Mouse (Mus musculus): Measurements from ENCODE around the gene Thg1l.

Thg1l gene

GRCm38 (mm10) chr11:45927456-45927855 is 27.8 kb downstream of the Thg1l start:
- no peak for DNase-seq (ENCODE audit: low read depth, low spot score)

- peak; percentile 87 for DNase-seq (ENCODE audit: low read depth, low spot score)
Measured at GRCm38 (mm10) chr11:45926640-45927082, 28.6 kb downstream of the Thg1l start.

- DNase-seq (ENCODE audit: low read depth, low spot score): no peak
Measured at GRCm38 (mm10) chr11:45925436-45925835, 29.9 kb downstream of the Thg1l start.

GRCm38 (mm10) chr11:45921480-45921898 is 33.8 kb downstream of the Thg1l start:
- no peak for DNase-seq (ENCODE audit: low read depth, low spot score)

- no peak for DNase-seq (ENCODE audit: low read depth, low spot score)
Measured at GRCm38 (mm10) chr11:45921026-45921425, 34.3 kb downstream of the Thg1l start.

GRCm38 (mm10) chr11:45918836-45919235 is 36.5 kb downstream of the Thg1l start:
- DNase-seq (ENCODE audit: low read depth, low spot score): no peak

GRCm38 (mm10) chr11:45918018-45918417 is 37.3 kb downstream of the Thg1l start:
- DNase-seq (ENCODE audit: low read depth, low spot score): no peak

GRCm38 (mm10) chr11:45916196-45916595 is 39.1 kb downstream of the Thg1l start:
- DNase-seq (ENCODE audit: low read depth, low spot score): no peak

- no peak for DNase-seq (ENCODE audit: low read depth, low spot score)
Measured at GRCm38 (mm10) chr11:45910701-45911100, 44.6 kb downstream of the Thg1l start.

GRCm38 (mm10) chr11:45908894-45909293 is 46.4 kb downstream of the Thg1l start:
- no peak for DNase-seq (ENCODE audit: low read depth, low spot score)

GRCm38 (mm10) chr11:45908070-45908469 is 47.2 kb downstream of the Thg1l start:
- DNase-seq (ENCODE audit: low read depth, low spot score): no peak

GRCm38 (mm10) chr11:45907301-45907700 is 48.0 kb downstream of the Thg1l start:
- no peak for DNase-seq (ENCODE audit: low read depth, low spot score)

- no peak for DNase-seq (ENCODE audit: low read depth, low spot score)
Measured at GRCm38 (mm10) chr11:45906109-45906786, 49.0 kb downstream of the Thg1l start.

GRCm38 (mm10) chr11:45900233-45901015 is 54.9 kb downstream of the Thg1l start:
- DNase-seq (ENCODE audit: low read depth, low spot score): no peak

GRCm38 (mm10) chr11:45897392-45897791 is 57.9 kb downstream of the Thg1l start:
- DNase-seq (ENCODE audit: low read depth, low spot score): no peak

Measured in CD4-positive, CD25-positive, alpha-beta regulatory T cell, adult 2 months (primary cell).